Mouse (Mus musculus) MEL (cell line): ENCODE measurements around the gene Dusp14. TPM values are rescaled to one million over a fixed set of nuclear protein-coding genes. Genes with fewer than 3 reads are reported as not detected.

Experiments used
- DNase-seq: peaks from one replicate; pipeline ENCODE4 v3.0.0; 2011; ENCODE audit warnings: low read depth, low spot score
- H3K27ac ChIP-seq: 2 replicates; pipeline ENCODE4 v1.5.1; 2012; ENCODE audit warnings: low read depth, mild to moderate bottlenecking, control low read depth, low read length, moderate library complexity; ENCODE audit not compliant: control insufficient read depth
- H3K27me3 ChIP-seq, 2 experiments: fragments of 150-350 bp in 1 of 2; sonication (generic) in 1 of 2; 2 replicates each; pipeline ENCODE4 v1.6.1; 2012; ENCODE audit warnings: low read length in 2 of 2, mild to moderate bottlenecking in 2 of 2, improper control_type of control experiment in 1 of 2, moderate library complexity in 1 of 2; ENCODE audit not compliant: insufficient read depth in 2 of 2, control insufficient read depth in 1 of 2
- H3K36me3 ChIP-seq, 2 experiments: 2 replicates each; pipeline ENCODE4 v1.6.1; 2012 to 2014; ENCODE audit warnings: low read length in 2 of 2, improper control_type of control experiment in 1 of 2, inconsistent platforms in 1 of 2, mild to moderate bottlenecking in 1 of 2; ENCODE audit not compliant: insufficient read depth in 2 of 2, control insufficient read depth in 1 of 2
- H3K4me1 ChIP-seq, 2 experiments: fragments of 150-350 bp in 1 of 2; sonication (generic) in 1 of 2; 2 replicates each; pipeline ENCODE4 v1.6.1; 2012; ENCODE audit warnings: low read length in 2 of 2, improper control_type of control experiment in 1 of 2, mild to moderate bottlenecking in 1 of 2; ENCODE audit not compliant: insufficient read depth in 2 of 2, control insufficient read depth in 1 of 2
- H3K4me3 ChIP-seq, 2 experiments: fragments of 150-350 bp in 1 of 2; sonication (generic) in 1 of 2; 2 replicates each; pipeline ENCODE4 v1.5.1; 2012; ENCODE audit warnings: low read depth in 2 of 2, low read length in 2 of 2, mild to moderate bottlenecking in 2 of 2, moderate library complexity in 2 of 2, control low read depth in 1 of 2, improper control_type of control experiment in 1 of 2; ENCODE audit not compliant: control insufficient read depth in 1 of 2, insufficient read depth in 1 of 2
- H3K79me2 ChIP-seq: 2 replicates; pipeline ENCODE4 v1.6.1; 2012; ENCODE audit warnings: mild to moderate bottlenecking, low read length, moderate library complexity; ENCODE audit not compliant: control insufficient read depth, poor library complexity, insufficient read depth
- H3K9ac ChIP-seq: 2 replicates; pipeline ENCODE4 v1.6.1; 2012; ENCODE audit warnings: low read depth, mild to moderate bottlenecking, control low read depth, low read length, moderate library complexity; ENCODE audit not compliant: control insufficient read depth, poor library complexity, severe bottlenecking
- H3K9me3 ChIP-seq: fragments of 150-350 bp; sonication (generic); replicated peaks from 2 replicates; pipeline ENCODE4 v1.6.1; 2012; ENCODE audit warnings: mild to moderate bottlenecking, low read length, improper control_type of control experiment, moderate library complexity; ENCODE audit not compliant: insufficient read depth
- BHLHE40 ChIP-seq: IDR thresholded peaks from 2 replicates; pipeline ENCODE4 v1.6.1; 2012; ENCODE audit warnings: low read depth, mild to moderate bottlenecking, inconsistent platforms, low read length, improper control_type of control experiment, borderline replicate concordance
- CTCF ChIP-seq, 3 experiments: IDR thresholded peaks in 2 of 3; conservative IDR thresholded peaks in 1 of 3; 2 replicates each; pipeline ENCODE4 v1.5.1; 2011 to 2012; ENCODE audit warnings: low read length in 3 of 3, low read depth in 2 of 3, mild to moderate bottlenecking in 2 of 3, improper control_type of control experiment in 1 of 3, inconsistent platforms in 1 of 3, mixed read lengths in 1 of 3, moderate library complexity in 1 of 3; ENCODE audit not compliant: control insufficient read depth in 1 of 3, insufficient read depth in 1 of 3, poor library complexity in 1 of 3, severe bottlenecking in 1 of 3
- EP300 ChIP-seq, 2 experiments: IDR thresholded peaks; 2 replicates each; pipeline ENCODE4 v1.6.1; 2011; ENCODE audit warnings: improper control_type of control experiment in 2 of 2, low read length in 2 of 2, low read depth in 1 of 2, mild to moderate bottlenecking in 1 of 2
- ETS1 ChIP-seq: IDR thresholded peaks from 2 replicates; pipeline ENCODE4 v1.6.1; 2012; ENCODE audit warnings: low read depth, mild to moderate bottlenecking, inconsistent platforms, low read length, improper control_type of control experiment, moderate library complexity
- HCFC1 ChIP-seq: IDR thresholded peaks from 2 replicates; pipeline ENCODE4 v1.6.1; 2012; ENCODE audit warnings: low read depth, mild to moderate bottlenecking, inconsistent platforms, low read length, improper control_type of control experiment, moderate library complexity
- KAT2A ChIP-seq: conservative IDR thresholded peaks from 2 replicates; pipeline ENCODE4 v1.6.1; 2012; ENCODE audit warnings: low read depth, low read length, improper control_type of control experiment, inconsistent platforms
- MAFK ChIP-seq: IDR thresholded peaks from 2 replicates; pipeline ENCODE4 v1.6.1; 2011; ENCODE audit warnings: low read depth, mild to moderate bottlenecking, low read length, improper control_type of control experiment, borderline replicate concordance
- MXI1 ChIP-seq: IDR thresholded peaks from 2 replicates; pipeline ENCODE4 v1.6.1; 2011; ENCODE audit warnings: mild to moderate bottlenecking, low read depth, low read length, improper control_type of control experiment
- NELFE ChIP-seq: IDR thresholded peaks from 2 replicates; pipeline ENCODE4 v1.6.1; 2011; ENCODE audit warnings: low read depth, low read length, improper control_type of control experiment
- NRF1 ChIP-seq: IDR thresholded peaks from 2 replicates; pipeline ENCODE4 v1.6.1; 2014; ENCODE audit warnings: low read depth, mild to moderate bottlenecking, inconsistent platforms, low read length, improper control_type of control experiment, moderate library complexity; ENCODE audit not compliant: poor library complexity, insufficient read depth, severe bottlenecking
- POLR2AphosphoS2 ChIP-seq: IDR thresholded peaks from 2 replicates; pipeline ENCODE4 v1.6.1; 2011; ENCODE audit warnings: low read length, improper control_type of control experiment
- POLR2AphosphoS5 ChIP-seq: IDR thresholded peaks from 2 replicates; pipeline ENCODE4 v1.6.1; 2012; ENCODE audit warnings: low read depth, borderline replicate concordance, mild to moderate bottlenecking, inconsistent platforms, low read length, moderate library complexity, mixed read lengths
- RCOR1 ChIP-seq: IDR thresholded peaks from 2 replicates; pipeline ENCODE4 v1.6.1; 2012; ENCODE audit warnings: low read depth, mild to moderate bottlenecking, inconsistent platforms, low read length, improper control_type of control experiment
- SIN3A ChIP-seq: IDR thresholded peaks from 2 replicates; pipeline ENCODE4 v1.6.1; 2012; ENCODE audit warnings: low read length, improper control_type of control experiment, inconsistent platforms
- TCF12 ChIP-seq: IDR thresholded peaks from 2 replicates; pipeline ENCODE4 v1.6.1; 2014; ENCODE audit warnings: low read depth, mild to moderate bottlenecking, inconsistent platforms, low read length, improper control_type of control experiment, moderate library complexity
- UBTF ChIP-seq: IDR thresholded peaks from 2 replicates; pipeline ENCODE4 v1.6.1; 2012; ENCODE audit warnings: low read depth, mild to moderate bottlenecking, inconsistent platforms, low read length, improper control_type of control experiment, moderate library complexity, borderline replicate concordance; ENCODE audit not compliant: insufficient read depth
- USF2 ChIP-seq, 2 experiments: IDR thresholded peaks; 2 replicates each; pipeline ENCODE4 v1.6.1; 2011 to 2012; ENCODE audit warnings: improper control_type of control experiment in 2 of 2, low read length in 2 of 2, borderline replicate concordance in 1 of 2, inconsistent platforms in 1 of 2, low read depth in 1 of 2, mild to moderate bottlenecking in 1 of 2; ENCODE audit not compliant: insufficient read depth in 1 of 2
- polyA plus RNA-seq, 2 experiments: library from polyadenylated mRNA; stranded (reverse) in 1 of 2; unstranded in 1 of 2; fragments of >175 nt in 1 of 2; fragments of >200 nt in 1 of 2; gene quantifications; 2 replicates each; pipeline versions ENCODE4 v1.2.1 to v1.2.4; 2012; ENCODE audit warnings: low replicate concordance in 2 of 2, low read depth in 1 of 2; ENCODE audit not compliant: insufficient read length in 2 of 2, insufficient read depth in 1 of 2, missing spikeins in 1 of 2
- total RNA-seq: library from RNA; depleted of rRNA; stranded (reverse); fragments of 300-350 nt; gene quantifications from 2 replicates; pipeline ENCODE4 v1.2.3, GENCODE M21; 2012

The Dusp14 gene
- total and polyA plus RNA-seq, 3 experiments, result 7.9 to 9.7 TPM; not detected in 1

- H3K79me2 ChIP-seq, result peaks cover under 1% of the 10 kb centered on the region; the same call in 1 of the 2 replicates
- peaks cover 0 to 5% of the 10 kb centered on the region in 2 experiments; a peak in 1 of 4 replicates for H3K36me3 ChIP-seq
- no peak for TF ChIP-seq TCF12
- TF ChIP-seq SIN3A, result no peak
- TF ChIP-seq USF2 (IDR thresholded peaks at IDR 0.05; ENCODE audit: borderline replicate concordance in 1 of 2, insufficient read depth in 1 of 2, low read depth in 1 of 2, low read length in 2 of 2), result no peak
- no peak for TF ChIP-seq CTCF (IDR thresholded peaks at IDR 0.05 in 2 of 3, conservative IDR thresholded peaks at IDR 0.05 in 1 of 3; ENCODE audit: control insufficient read depth in 1 of 3, insufficient read depth in 1 of 3, low read depth in 2 of 3, low read length in 3 of 3, poor library complexity in 1 of 3, severe bottlenecking in 1 of 3)
- TF ChIP-seq HCFC1, result no peak
- no peak for TF ChIP-seq KAT2A
- no peak for TF ChIP-seq UBTF
- no peak for TF ChIP-seq BHLHE40
- no peak for TF ChIP-seq RCOR1
- TF ChIP-seq MAFK, result no peak
- no peak for TF ChIP-seq NRF1
- TF ChIP-seq NELFE, result no peak
- TF ChIP-seq ETS1, result no peak
- TF ChIP-seq MXI1, result no peak
- TF ChIP-seq POLR2AphosphoS2, result no peak
- TF ChIP-seq POLR2AphosphoS5, result no peak
- no peak for TF ChIP-seq EP300 (IDR thresholded peaks at IDR 0.05; ENCODE audit: low read depth in 1 of 2, low read length in 2 of 2)
- H3K4me3 ChIP-seq, result no peak overlapping the region
- H3K27me3 ChIP-seq, result no peaks in the 10 kb centered on the region
- DNase-seq, result no peak
- no peak overlapping the region for H3K9ac ChIP-seq
- H3K27ac ChIP-seq, result no peak overlapping the region
- no peaks in the 10 kb centered on the region for H3K9me3 ChIP-seq
- H3K4me1 ChIP-seq, result peaks cover 2 to 12% of the 10 kb centered on the region in 2 experiments; a peak in 3 of 4 replicates
These were observed 4.0 kb upstream of the Dusp14 start for GRCm38 (mm10) chr11:84072904-84073651.
